Mouse (Mus musculus) embryonic facial prominence, embryonic 14.5 days (tissue): ENCODE measurements around the gene Erg. TPM values are rescaled to one million over a fixed set of nuclear protein-coding genes. Genes with fewer than 3 reads are reported as not detected.

Experiments
- ATAC-seq: fragments of 200-750 bp; cut with Nextera tagmentation; 2 replicates; pipeline ENCODE4 v1.8.0; 2017; ENCODE audit warnings: low read depth, moderate number of reproducible peaks, moderate TSS enrichment
- DNase-seq: peaks from one replicate; pipeline ENCODE4 v3.0.0-alpha.2; 2015; ENCODE audit warnings: low spot score
- H3K27ac ChIP-seq: fragments of 300-500 bp; sonication (generic); replicated peaks from 2 replicates; pipeline ENCODE4 v1.5.1; 2014; ENCODE audit warnings: low read depth, mild to moderate bottlenecking, low read length, moderate library complexity
- H3K27me3 ChIP-seq: fragments of 300-500 bp; sonication (generic); replicated peaks from 2 replicates; pipeline ENCODE4 v1.6.1; 2014; ENCODE audit warnings: low read length; ENCODE audit not compliant: control insufficient read depth, insufficient read depth
- H3K36me3 ChIP-seq: fragments of 300-500 bp; sonication (generic); 2 replicates; pipeline ENCODE4 v1.6.1; 2014; ENCODE audit warnings: low read length, mixed read lengths; ENCODE audit not compliant: control insufficient read depth, insufficient read depth
- H3K4me1 ChIP-seq: fragments of 300-500 bp; sonication (generic); 2 replicates; pipeline ENCODE4 v1.6.1; 2014; ENCODE audit warnings: antibody characterized with exemption, low read length; ENCODE audit not compliant: control insufficient read depth, insufficient read depth
- H3K4me2 ChIP-seq: fragments of 300-500 bp; sonication (generic); 2 replicates; pipeline ENCODE4 v1.6.1; 2014; ENCODE audit warnings: low read depth, mild to moderate bottlenecking, low read length, moderate library complexity, mixed read lengths
- H3K4me3 ChIP-seq: fragments of 300-500 bp; sonication (generic); 2 replicates; pipeline ENCODE4 v1.5.1; 2014; ENCODE audit warnings: low read depth, mild to moderate bottlenecking, low read length
- H3K9ac ChIP-seq: fragments of 300-500 bp; sonication (generic); 2 replicates; pipeline ENCODE4 v1.6.1; 2014; ENCODE audit warnings: low read depth, mild to moderate bottlenecking, low read length, moderate library complexity, mixed read lengths
- H3K9me3 ChIP-seq: fragments of 300-500 bp; sonication (generic); 2 replicates; pipeline ENCODE4 v1.6.1; 2016; ENCODE audit warnings: low read length; ENCODE audit not compliant: control insufficient read depth
- WGBS: fragments of 180-500 bp; shearing (Covaris S2); extraction: QIAGEN DNeasy Blood & Tissue Kit; methylation state at CpG from one replicate; pipeline ENCODE4 v1.1.7; 2014; 5-methylcytosine and 5-hydroxymethylcytosine counted together
- polyA plus RNA-seq: library from polyadenylated mRNA; unstranded; fragments of >200 nt; fragmentation: Nextera tagmentation; extraction: Ambion mirVana; gene quantifications from 2 replicates; pipeline ENCODE4 v1.2.1, GENCODE M21; 2014

The Erg gene
- polyA plus RNA-seq, 1 experiment from 2014 or later = 8.4 TPM

GRCm38 (mm10) chr16:95570616-95571015, 15.8 kb downstream of the Erg start:
- no peaks in the 10 kb centered on the region for H3K36me3 ChIP-seq
- no peak overlapping the region for H3K4me2 ChIP-seq
- 10% methylated on average over 1 of the region's 1 CpGs for WGBS
- no peak overlapping the region for H3K27ac ChIP-seq
- DNase-seq = no peak
- H3K4me1 ChIP-seq = no peaks in the 10 kb centered on the region
- no peaks in the 10 kb centered on the region for H3K9me3 ChIP-seq
- no peak overlapping the region for H3K9ac ChIP-seq
- no peaks in the 10 kb centered on the region for H3K27me3 ChIP-seq
- H3K4me3 ChIP-seq = no peak overlapping the region
- no peak for ATAC-seq

GRCm38 (mm10) chr16:95556834-95557233, 29.6 kb downstream of the Erg start:
- H3K9ac ChIP-seq = no peak overlapping the region
- H3K36me3 ChIP-seq = no peaks in the 10 kb centered on the region

DNA sequence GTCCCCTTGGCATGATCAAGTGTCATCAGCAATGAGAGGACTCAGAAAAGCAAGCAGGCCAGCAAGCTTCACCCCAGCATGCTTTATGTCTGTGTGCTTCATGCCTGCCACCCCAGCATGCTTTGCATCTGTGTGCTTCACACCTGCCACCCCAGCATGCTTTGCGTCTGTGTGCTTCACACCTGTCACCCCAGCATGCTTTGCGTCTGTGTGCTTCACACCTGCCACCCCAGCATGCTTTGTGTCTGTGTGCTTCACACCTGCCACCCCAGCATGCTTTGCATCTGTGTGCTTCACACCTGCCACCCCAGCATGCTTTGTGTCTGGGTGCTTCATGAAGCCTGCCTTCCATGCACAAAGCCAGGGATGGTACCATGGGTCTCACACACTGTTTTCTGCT, 33.3 kb downstream of the Erg start:
- no peaks in the 10 kb centered on the region for H3K36me3 ChIP-seq
- WGBS = 91% methylated on average over 2 of the region's 2 CpGs
- no peak overlapping the region for H3K4me2 ChIP-seq
- no peak overlapping the region for H3K27ac ChIP-seq
- H3K4me1 ChIP-seq = no peaks in the 10 kb centered on the region
- no peaks in the 10 kb centered on the region for H3K9me3 ChIP-seq
- no peak overlapping the region for H3K9ac ChIP-seq
- ATAC-seq = no peak
- no peak for DNase-seq
- no peaks in the 10 kb centered on the region for H3K27me3 ChIP-seq
- no peak overlapping the region for H3K4me3 ChIP-seq

More at GRCm38 (mm10) chr16:95556834-95557233, 29.6 kb downstream of the Erg start:
- H3K4me2 ChIP-seq = no peak overlapping the region
- no peak for DNase-seq
- ATAC-seq = no peak
- WGBS = 67% methylated on average over 4 of the region's 4 CpGs
- no peaks in the 10 kb centered on the region for H3K27me3 ChIP-seq
- H3K4me3 ChIP-seq = no peak overlapping the region
- H3K9me3 ChIP-seq = no peaks in the 10 kb centered on the region
- no peaks in the 10 kb centered on the region for H3K4me1 ChIP-seq
- H3K27ac ChIP-seq = no peak overlapping the region

GRCm38 (mm10) chr16:95552495-95552894, 33.9 kb downstream of the Erg start:
- Histone ChIP-seq H3K27ac (no peak overlapping the region), H3K9me3 (no peaks in the 10 kb centered on the region), H3K9ac (no peak overlapping the region), H3K27me3 (no peaks in the 10 kb centered on the region), H3K36me3 (no peaks in the 10 kb centered on the region), H3K4me1 (no peaks in the 10 kb centered on the region), H3K4me2 (no peak overlapping the region), H3K4me3 (no peak overlapping the region)
- no peak for ATAC-seq
- DNase-seq = no peak
- 83% methylated on average over 16 of the region's 16 CpGs for WGBS

- Histone ChIP-seq H3K9ac (no peak overlapping the region), H3K4me1 (no peaks in the 10 kb centered on the region), H3K4me2 (no peak overlapping the region), H3K27me3 (no peaks in the 10 kb centered on the region), H3K9me3 (no peaks in the 10 kb centered on the region), H3K4me3 (no peak overlapping the region), H3K36me3 (no peaks in the 10 kb centered on the region), H3K27ac (peak overlapping the region; percentile 34; the same call in 1 of the 2 replicates)
- no peak for ATAC-seq
- no peak for DNase-seq
- 72% methylated on average over 5 of the region's 5 CpGs for WGBS
Observed at GRCm38 (mm10) chr16:95550496-95550895, 35.9 kb downstream of the Erg start.

GRCm38 (mm10) chr16:95544753-95545152, 41.6 kb downstream of the Erg start:
- Histone ChIP-seq H3K4me1 (no peaks in the 10 kb centered on the region), H3K36me3 (no peaks in the 10 kb centered on the region), H3K27ac (no peak overlapping the region), H3K27me3 (no peaks in the 10 kb centered on the region), H3K9me3 (0 out of 2 replicates have a peak, but pooled peaks cover 5% of the 10 kb centered on the region), H3K4me3 (no peak overlapping the region), H3K4me2 (no peak overlapping the region), H3K9ac (no peak overlapping the region)
- ATAC-seq (no peak), DNase-seq (no peak)
- 86% methylated on average over 5 of the region's 5 CpGs for WGBS

- Histone ChIP-seq H3K4me1 (no peaks in the 10 kb centered on the region), H3K4me3 (no peak overlapping the region), H3K4me2 (no peak overlapping the region), H3K27ac (no peak overlapping the region), H3K9me3 (0 out of 2 replicates have a peak, but pooled peaks cover 5% of the 10 kb centered on the region), H3K36me3 (no peaks in the 10 kb centered on the region), H3K27me3 (no peaks in the 10 kb centered on the region), H3K9ac (no peak overlapping the region)
- no peak for ATAC-seq
- 90% methylated on average over 12 of the region's 12 CpGs for WGBS
- DNase-seq = no peak
Observed at GRCm38 (mm10) chr16:95543471-95543870, 42.9 kb downstream of the Erg start.

DNA sequence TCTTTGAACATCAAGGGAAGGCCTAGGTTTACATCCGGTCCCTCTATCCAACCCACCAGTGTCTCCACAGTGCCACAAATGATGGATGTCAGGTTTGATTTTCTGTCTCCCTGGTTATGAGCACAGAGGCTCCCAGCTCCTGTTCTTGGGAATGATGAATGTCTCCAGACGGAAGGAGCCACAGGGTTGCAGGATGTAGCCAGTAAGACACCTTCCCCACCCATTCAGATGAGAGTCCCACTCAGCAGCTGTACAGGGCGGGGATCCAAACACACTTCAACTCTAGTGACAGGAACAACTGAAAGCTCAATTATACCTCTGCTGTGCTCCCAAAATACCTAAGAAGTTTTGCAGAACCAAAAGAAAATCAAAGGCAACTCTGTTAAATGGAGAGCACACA, 51.2 kb downstream of the Erg start:
- no peak overlapping the region for H3K27ac ChIP-seq
- no peak overlapping the region for H3K4me3 ChIP-seq
- H3K9me3 ChIP-seq = no peaks in the 10 kb centered on the region
- H3K9ac ChIP-seq = no peak overlapping the region
- no peaks in the 10 kb centered on the region for H3K36me3 ChIP-seq
- no peak for ATAC-seq
- H3K27me3 ChIP-seq = no peaks in the 10 kb centered on the region
- peaks cover 14% of the 10 kb centered on the region; the same call in 1 of the 2 replicates for H3K4me1 ChIP-seq
- H3K4me2 ChIP-seq = no peak overlapping the region
- no peak for DNase-seq
- 51% methylated on average over 3 of the region's 3 CpGs for WGBS

DNA sequence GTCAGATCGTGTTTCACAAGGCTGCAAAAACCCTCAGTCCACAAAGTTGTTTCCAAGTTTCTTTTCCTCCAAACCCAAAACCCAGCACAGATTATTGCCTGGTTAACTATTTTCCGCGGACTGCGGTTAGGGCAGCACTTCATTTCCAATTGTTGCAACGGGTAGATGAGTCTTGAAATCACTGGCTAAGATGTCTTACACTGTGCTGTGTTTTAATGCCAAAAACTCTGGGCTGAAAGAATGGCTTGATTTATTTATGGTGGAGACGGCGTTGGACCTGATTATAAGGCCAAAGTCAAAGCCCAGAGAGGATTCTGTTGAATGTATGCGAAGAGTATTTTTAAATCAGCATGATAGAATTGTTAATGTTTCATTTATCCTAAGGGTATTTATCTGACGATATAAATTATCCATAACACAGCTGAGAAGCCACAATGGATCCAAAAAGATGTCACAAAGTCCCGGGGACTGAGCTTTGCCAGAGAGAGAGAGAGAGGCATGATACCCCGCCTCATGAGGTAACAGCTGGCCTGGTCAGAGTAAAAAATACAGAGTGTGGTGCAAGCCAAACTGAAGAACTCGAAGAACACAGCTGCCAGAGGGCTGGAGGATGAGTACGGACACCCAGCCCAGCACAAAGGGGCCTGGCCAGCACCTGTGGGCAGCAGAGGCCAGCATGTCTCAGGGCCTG, 53.9 kb downstream of the Erg start:
- H3K36me3 ChIP-seq = no peaks in the 10 kb centered on the region
- no peaks in the 10 kb centered on the region for H3K27me3 ChIP-seq
- no peaks in the 10 kb centered on the region for H3K9me3 ChIP-seq
- ATAC-seq = peak; percentile 62; the same call in 1 of the 2 replicates
- H3K27ac ChIP-seq = peak overlapping the region; percentile 7; the same call in 1 of the 2 replicates
- H3K9ac ChIP-seq = no peak overlapping the region
- no peak overlapping the region for H3K4me3 ChIP-seq
- H3K4me1 ChIP-seq = peaks cover 14% of the 10 kb centered on the region; the same call in 1 of the 2 replicates
- 57% methylated on average over 13 of the region's 13 CpGs for WGBS
- DNase-seq = peak; percentile 83
- H3K4me2 ChIP-seq = 0 out of 2 replicates have a peak overlapping the region, but pooled peaks have one; percentile 3
